Mouse (Mus musculus): ENCODE results near the gene Lrig2.

Lrig2 gene

DNA sequence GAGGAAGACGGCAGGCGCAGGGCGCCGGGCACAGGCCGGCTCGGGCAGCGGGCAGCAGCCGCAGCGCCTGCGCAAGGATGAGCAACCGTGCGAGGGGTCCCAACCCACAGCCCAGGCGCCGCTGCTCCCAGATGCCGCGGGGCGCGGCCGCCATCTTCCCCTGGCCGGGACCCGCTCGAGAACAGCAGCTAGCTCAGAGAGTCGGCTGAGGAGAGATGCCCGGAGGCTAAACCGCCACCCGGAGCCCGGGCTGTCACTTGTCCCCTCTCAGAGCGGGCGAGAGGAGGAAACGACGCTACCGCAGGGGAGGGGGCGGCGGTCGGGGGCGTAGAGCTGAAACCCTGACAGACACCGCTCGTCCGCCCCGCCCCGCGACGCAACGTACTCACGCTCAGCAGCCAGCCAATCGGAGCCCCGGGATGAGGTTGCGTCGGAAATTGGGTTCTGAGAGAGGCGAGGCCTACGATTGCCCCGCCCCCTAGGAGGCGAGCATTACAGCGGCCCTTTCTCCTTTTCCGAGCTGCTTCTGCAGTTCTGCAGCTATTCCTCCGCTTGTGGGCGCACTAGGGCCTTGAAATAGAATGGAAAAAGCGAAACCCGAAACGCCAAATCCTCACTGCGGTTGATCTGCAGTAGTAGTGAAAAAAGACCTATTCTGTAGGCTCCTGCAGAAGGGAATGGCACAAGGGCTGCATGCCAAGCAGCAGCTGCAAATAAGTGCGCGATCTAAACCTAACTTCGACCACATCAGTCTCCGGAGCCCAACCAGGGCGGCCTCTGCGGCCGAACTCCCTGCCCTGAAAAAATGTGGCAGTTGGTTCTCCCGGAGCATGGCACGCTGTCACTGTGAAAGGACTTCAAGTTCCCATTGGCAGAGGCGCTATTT, at the start of gene Lrig2:
Lrig2 (minus strand) TSS at position 381 of the 886 bp plus-strand sequence.
- DNase-seq (ENCODE audit: low spot score) = peak; percentile 98

DNA sequence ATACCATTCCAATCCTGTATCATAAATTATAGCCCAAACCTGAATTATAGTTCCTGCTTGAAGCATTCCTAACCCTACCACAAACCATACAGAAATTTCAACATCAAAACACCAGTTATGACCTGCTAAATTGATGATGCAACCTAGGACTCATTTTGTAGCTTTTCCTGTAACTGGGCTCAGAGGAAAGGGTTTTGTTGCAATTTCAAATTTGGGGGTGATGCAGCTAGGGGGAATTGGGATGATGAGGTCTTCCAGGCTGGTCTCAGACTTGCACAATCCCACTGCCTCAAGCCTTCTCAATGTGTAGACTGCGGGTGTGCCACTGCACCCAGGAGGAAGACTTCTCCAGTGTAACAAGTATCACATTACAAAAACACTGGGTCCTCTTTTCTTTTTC, 44.9 kb upstream of the Lrig2 start:
- DNase-seq (ENCODE audit: low spot score) = no peak

DNA sequence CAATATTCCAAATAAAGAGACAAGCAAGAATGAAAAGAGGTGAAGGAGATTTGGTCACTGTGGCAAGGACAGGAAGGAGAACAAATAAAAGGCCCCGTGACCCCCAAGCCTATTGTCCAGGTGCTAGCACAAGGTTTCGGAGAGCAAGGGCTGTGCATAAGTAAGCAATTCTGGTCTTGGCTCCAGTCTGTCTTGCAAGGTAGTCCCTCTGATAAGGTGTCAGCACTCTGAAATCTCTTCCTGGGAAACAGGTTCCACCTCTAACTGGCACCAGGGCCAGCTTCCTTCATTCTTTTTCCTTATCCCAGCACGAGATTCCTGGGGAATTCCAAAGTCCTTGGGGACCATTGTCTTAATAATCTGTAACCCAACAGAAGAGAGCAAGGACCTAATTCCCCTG, 38.9 kb upstream of the Lrig2 start:
- DNase-seq (ENCODE audit: low spot score) = no peak

DNA sequence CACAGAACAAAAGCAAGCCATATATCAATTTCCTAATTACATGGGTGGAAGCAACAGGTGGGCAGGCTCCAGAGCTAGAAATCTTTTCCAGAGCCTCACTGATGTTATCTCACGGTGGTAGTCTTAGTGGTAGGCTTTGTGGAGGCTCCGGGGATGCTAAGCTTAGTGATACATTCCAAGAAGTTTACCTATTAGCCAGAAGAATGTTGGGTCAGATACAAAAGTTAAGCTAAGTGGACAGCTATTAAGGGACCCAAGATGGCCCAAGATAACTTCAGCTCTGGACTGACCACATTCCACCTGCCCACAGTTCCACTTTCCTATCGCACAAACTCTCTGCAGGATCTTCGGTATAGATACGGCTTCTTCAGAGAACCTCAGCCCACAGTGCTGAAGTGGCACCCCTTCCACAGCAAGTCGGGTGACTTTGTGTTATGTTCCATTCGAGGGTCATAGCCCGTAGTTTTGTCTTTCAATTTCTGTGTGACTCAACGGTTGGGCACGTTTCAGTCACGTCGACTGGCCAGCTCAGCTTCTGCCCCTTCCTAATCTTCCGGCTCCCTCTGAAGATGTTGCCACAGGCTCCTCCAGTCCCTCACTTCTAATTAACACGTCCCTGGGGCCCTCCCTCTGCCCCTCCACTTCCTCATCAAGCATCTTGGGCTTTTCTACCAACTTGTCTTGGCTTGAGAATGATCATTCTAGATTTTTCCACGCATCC, 36.8 kb upstream of the Lrig2 start:
- DNase-seq (ENCODE audit: low spot score) = no peak

DNA sequence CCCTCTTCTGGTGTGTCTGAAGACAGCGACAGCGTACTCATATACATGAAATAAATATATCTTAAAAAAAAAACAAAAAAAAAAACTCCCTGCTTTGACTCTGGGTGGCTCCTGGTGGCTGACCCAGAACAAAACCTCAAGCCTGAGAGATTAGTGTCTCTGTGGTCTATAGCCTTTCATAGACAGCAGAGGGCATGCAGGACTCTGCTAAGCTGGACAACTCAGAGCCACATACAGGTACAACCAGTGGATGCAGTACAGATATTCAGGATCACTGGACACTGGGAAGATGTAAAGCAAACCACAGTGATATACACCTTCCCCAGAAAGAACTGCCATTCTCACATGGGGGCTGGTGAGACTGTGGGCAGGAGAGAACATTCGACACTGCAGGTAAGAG, 32.1 kb upstream of the Lrig2 start:
- no peak for DNase-seq (ENCODE audit: low spot score)

DNA sequence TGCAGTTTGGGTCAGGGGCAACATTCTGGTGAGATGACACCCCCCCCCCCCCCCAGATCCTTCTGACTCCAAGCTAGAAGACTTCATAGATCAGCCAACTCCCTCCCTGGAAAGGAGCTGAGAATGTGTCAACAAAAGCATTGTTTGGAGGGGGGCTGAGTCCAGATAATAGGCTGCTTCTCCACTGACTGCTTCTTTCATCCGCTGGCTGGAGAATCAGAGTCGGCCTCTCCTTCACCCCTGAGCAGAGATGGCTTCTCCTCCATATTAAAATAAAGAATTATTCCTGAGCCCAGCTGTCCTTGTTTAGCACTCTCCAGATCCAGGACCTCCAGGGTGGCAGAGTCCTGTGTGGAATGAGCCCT, 30.3 kb upstream of the Lrig2 start:
- peak; percentile 40 for DNase-seq (ENCODE audit: low spot score)

DNA sequence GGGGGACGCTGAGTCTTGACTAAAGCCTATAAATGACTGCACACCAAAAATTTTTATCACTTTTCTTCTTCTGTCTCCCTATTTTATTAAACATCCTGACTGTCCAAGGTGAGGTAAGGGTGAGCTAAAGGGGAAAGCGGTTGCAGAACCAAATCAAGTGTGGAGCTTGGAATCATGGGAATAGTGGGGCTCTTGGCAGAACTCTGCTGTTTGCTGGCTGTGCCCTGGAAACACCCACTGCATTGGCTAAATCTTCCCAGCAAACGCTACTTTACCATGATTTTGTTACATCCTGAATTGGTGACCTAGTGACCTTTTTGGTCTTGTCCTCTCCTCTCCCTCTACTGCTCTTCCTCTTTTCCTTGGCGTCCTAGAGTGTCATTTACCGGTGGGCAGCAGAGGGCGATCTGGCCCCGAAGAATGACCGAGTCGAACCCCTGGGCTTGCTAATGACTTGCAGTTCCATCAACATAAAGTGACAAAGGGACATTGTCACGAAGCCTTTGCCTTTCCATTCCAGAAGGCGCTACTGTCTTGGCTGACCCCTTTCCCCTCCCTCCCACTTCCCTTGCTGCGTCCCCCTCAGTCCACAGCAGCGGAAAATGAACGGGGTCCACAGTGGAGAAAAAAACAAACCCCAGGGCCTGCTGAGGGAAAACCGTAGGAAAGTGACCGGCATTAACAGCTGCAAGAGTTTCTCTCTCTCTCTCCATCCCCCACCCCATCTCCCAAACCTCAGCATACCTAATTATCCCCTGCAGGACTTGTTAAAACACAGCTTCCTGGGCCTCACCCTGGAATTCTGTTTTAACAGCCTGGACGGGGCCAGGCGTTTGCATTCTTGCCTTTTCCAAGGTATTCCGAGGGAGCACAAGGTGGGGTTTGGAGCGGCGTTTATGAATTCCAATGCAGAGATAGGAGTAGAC, 29.7 kb upstream of the Lrig2 start:
- DNase-seq (ENCODE audit: low spot score) = peak; percentile 70

DNA sequence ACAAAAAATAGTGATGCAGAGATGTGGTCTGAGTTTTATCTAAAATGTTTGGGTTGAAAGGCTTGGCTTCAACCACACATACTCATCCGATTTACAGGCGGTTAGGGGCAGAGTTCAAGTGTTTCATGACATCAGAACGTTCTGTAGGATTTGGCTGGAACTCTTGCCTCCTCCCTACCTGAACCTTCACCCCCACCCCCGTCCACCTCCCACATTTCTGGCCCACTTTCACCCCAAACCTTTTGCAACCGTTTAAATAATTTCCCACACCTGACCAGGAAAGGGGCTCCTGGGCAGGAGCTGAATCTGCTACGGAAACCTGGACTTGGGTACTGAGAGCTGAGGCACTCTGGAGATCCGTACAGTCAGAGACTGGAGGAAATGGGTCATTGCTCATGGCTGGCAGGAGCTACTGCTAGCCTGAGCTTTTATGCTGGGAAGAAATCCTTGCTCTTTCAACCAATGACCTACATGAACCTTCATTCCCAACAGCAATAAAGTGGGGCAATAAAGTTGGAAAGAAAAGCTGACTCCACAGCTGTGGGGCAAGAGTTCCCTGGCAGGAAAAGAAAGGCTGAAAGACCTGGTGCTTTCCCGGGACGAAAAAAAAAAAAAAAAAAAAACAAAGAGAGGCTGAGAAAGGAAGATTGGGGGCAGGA, 28.9 kb upstream of the Lrig2 start:
- DNase-seq (ENCODE audit: low spot score) = no peak

DNA sequence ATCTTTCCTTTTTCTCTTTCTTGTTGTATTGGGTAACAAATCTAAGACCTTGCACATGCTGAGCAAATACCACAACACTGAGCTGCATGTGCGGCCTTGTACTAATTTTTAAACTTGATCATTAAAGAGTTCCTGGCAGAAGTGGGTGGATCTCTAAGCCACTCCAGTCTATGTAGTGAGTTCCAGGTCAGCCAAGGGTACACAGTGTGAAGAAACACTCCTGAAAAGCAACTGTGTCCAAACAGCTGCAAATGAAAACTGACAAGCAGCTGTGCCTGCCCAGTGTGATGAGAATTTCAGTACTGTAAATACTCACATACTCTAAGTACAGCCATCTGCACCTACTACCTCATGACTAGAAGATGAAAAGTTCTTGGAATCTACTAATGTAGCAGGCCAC, 21.5 kb upstream of the Lrig2 start:
- DNase-seq (ENCODE audit: low spot score) = no peak

DNA sequence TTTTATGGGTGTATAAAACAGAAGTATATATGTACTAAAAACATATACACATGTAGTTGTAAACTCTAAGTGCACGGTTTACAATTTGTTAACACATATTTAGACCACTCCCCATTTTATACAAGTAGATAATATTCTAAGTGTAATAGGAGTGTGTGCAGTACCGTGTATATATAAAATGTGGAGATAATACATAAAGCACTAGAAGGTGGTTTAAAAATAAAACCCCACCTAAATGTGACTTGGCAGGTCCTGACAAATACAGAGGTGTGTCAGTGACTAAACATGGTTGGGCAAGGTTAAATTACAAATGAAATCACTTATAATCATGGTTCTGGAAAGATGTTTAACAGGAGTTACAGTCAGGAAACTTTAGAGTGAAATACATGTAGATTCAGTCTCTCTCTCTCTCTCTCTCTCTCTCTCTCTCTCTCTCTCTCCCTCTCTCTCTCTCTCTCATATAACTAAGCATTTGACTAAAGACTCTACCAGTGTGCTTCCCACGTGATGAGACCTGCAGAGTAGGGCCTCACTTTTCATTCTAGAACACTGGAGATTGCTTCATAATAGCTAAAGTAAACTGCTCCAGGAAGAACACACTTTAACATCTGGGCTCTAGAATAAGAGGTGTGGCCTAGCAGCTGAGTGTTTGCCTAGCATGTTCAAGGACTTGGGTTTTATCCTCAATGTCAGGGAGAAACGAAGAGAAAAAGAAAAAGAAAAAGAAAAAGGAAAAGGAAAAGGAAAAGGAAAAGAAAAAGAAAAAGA, 14.6 kb upstream of the Lrig2 start:
- DNase-seq (ENCODE audit: low spot score) = no peak

DNA sequence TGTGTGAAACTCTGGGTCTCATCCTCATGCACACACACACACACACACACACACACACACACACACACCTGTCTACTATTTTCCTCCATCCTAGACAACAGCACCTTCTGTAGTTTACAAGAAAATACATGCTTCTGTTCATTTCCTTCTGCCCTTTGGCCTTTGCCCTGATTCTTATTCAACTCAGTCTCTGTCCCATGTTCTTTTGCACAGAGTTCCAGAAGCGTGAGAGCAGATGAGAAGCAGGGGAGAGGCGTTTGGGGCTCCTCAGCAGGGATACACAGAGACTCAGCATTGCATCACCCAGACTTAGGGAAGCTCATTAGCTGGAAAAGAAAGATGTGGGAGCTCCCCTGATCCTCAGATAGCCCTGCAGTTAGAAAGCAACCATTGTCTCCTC, 13.8 kb upstream of the Lrig2 start:
- no peak for DNase-seq (ENCODE audit: low spot score)

DNA sequence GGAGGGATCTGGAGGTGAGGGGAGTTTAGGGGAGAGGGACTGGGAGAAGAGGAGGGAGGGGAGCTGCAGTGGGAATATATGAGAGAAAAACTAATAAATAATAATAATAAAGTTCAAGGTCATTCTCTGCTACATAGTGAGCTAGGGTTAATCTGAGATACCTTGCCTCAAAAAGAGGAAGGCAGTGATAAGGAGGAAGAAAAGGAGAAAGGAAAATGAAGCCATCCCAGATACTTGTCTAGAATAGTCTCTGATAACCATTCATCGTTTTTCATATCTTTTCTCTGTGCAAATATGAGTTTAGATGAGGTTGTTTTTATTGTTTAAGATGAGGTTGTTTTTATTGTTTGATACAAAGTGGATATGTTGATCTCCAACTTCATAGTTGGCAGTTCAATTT, 13.3 kb upstream of the Lrig2 start:
- no peak for DNase-seq (ENCODE audit: low spot score)

DNA sequence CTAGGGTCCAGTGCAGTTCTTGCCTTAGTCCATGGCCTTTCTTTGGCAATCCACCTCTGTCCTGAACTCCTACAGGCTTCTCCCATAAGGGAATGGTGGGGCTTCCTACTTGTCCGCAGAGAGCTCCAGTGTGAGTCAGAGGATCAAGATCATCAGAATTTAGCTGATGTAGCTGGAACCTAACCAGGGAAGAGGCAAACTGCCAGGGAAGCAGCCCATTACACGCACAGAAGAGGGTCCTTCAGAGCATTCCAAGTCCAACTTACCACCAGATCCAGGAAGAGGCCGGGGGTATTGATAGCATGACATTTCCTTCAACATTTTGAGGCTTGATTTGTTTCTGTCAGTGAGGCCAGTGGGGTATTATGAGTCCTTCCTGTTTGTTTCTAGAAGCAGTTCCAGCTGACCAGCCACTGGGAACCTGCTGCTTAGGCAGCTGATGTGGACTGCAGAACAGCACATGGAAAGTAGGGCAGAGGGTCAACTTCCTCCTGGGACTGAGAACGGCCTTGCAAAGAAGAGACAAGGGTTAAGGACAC, 11.7 kb upstream of the Lrig2 start:
- DNase-seq (ENCODE audit: low spot score) = no peak

DNA sequence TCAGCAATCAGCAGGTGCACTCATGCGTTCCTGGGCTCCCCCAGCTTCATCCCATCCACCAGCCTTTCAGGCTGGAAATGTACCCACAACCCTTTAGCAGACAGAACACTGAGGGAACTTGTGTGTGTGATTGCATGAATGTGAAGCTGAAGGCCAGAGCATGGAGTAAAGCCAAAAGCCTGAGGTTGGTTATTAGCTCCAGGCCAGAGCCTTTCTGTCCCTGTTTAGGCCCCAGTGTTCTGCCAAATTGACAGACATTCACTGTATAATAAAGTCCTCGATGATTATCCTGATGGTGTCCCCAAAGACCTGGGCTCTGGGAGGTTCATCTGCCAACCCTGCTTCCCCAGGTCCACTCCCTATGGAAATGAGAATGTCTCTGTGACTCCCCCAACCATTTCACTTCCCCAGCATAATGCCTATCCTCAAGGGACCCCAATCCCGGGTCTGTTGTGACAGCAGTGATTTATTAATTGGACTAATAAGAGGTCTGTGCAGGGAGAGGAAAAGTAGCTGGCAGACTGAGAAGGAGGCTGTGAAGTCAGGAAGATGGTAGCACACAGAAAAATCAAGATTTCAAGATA, 9.7 kb upstream of the Lrig2 start:
- DNase-seq (ENCODE audit: low spot score) = no peak

DNA sequence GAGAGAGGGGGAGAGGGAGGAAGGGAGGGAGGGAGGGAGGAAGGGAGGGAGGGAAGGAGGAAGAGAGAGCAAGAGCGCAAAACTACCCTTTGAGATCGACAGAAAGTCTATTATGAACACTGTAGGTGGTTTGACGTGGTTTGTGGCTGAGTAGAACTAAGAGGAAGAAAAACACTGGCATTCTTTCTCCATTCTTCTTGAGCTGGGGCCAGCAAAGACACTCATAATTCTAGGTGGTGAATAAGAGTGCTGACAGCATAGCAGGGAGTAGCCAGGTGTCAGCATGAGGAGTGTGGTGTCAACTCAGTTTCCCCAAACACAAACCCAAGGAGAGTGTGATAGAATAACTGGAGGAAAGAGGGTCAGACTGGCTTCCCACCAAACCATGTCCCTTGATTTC, 8.8 kb upstream of the Lrig2 start:
- no peak for DNase-seq (ENCODE audit: low spot score)

DNA sequence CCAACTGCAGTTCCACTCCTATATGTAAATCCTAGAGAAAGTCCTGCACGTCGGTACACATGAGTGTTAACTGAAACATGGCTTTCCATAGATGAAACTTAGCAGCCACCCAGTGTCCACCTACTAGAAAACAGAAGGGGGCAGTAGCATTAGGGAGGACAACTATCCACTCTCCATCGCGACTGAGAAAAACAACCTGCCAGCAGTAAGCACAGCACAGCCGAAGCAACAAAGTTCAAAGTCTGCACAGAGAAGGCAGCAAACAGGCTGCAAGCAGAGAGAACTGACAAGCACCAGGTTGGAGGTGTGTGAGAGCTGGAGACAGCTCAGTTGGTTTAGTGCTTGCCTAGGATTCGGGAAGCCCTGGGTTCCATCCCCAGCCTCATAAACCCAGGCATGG, 7.2 kb upstream of the Lrig2 start:
- DNase-seq (ENCODE audit: low spot score) = no peak

DNA sequence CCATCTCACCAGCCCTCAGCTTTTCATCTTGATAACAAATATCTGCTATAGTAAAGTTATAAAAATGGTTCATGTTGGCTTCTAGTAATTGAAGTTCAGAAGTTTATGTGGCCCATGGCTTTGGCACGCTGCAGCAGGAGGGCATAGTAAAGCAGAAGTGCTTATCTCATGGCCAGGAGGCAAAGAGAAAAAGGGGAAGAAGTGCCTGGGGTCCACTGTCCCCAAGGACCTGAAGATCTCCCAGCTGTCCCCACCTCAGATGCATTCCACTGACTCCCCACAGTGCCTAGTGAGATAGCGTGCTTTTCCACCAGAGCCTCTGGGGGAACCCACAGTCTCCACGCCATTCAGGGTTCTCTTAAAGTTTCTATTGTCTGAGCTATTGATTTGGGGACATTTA, 6.7 kb upstream of the Lrig2 start:
- DNase-seq (ENCODE audit: low spot score) = no peak

DNA sequence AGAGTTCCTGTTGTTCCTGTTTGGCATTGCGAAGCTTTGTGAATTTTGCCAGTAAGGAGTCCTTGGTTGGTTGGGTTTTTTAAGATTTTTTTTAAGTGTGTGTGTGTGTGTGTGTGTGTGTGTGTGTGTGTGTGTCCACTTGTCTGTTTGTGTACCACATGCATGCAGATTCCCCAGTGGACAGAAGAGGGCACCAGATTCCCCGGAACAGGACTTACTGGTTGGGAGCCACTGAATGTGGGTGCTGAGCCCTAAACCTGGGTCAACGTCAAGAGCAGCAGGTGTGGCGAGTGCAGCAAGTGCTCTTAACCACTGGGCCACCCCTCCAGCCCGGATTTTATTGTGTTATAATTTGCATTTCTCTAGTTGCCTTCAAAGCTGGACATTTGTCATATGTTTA, 5.4 kb upstream of the Lrig2 start:
- DNase-seq (ENCODE audit: low spot score) = no peak

DNA sequence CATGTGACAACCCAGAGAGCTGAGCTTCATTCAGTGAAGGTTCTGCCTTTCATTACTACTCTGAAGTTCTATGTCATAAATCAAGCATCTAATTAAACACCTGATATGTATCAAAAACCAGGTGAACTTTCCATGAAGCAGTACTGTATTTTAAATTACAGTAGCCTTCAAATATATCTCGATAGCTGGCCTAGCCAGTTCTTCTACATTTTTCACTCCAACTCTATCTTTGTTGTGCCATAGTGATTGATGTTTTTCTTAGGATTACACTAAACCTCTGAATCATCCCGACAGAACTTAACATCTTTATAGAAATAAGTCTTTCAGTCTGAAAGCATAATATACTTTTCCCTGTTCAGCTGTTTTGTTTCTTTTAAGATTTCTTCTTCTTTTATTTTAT, 2.8 kb upstream of the Lrig2 start:
- DNase-seq (ENCODE audit: low spot score) = no peak

DNA sequence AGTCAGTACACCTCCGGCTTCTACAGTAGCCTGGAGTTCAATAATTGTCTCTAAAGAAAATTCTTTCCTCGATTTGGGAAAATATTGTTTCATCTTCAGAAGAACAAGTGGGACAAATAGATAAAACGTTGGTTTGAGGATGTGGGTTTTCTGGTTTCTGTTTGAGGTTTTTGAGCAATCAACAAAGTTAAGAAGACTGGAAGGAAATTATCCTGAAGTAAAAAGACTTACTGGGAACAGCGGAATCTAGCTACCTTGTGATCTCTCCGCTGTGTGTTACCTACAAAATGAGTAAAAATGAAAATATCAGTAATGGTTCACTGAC, 668 bp upstream of the Lrig2 start:
- DNase-seq (ENCODE audit: low spot score) = no peak

All from testis, postnatal 14 days (tissue).